Mouse (Mus musculus): ENCODE data around the gene Ccdc134.

GRCm38 (mm10) chr15:82127426-82128374 lies at the start of gene Ccdc134:
- no peak; the same call in 1 of the 2 replicates for TF ChIP-seq CTCF (IDR thresholded peaks at IDR 0.05; ENCODE audit: control insufficient read depth, insufficient read depth, low read length)
- peak; percentile 89 for TF ChIP-seq POLR2A (IDR thresholded peaks at IDR 0.05; ENCODE audit: borderline replicate concordance, control insufficient read depth, low read depth, low read length)

Data from bone marrow, adult 2 months (tissue).